Mouse (Mus musculus): ENCODE data around the gene Otud7a. TPM values are rescaled to one million over a fixed set of nuclear protein-coding genes. Genes with fewer than 3 reads are reported as not detected.

Gene Otud7a
- total RNA-seq (2021) = 10 to 100 TPM; 68.3 to 74.7 TPM

DNA sequence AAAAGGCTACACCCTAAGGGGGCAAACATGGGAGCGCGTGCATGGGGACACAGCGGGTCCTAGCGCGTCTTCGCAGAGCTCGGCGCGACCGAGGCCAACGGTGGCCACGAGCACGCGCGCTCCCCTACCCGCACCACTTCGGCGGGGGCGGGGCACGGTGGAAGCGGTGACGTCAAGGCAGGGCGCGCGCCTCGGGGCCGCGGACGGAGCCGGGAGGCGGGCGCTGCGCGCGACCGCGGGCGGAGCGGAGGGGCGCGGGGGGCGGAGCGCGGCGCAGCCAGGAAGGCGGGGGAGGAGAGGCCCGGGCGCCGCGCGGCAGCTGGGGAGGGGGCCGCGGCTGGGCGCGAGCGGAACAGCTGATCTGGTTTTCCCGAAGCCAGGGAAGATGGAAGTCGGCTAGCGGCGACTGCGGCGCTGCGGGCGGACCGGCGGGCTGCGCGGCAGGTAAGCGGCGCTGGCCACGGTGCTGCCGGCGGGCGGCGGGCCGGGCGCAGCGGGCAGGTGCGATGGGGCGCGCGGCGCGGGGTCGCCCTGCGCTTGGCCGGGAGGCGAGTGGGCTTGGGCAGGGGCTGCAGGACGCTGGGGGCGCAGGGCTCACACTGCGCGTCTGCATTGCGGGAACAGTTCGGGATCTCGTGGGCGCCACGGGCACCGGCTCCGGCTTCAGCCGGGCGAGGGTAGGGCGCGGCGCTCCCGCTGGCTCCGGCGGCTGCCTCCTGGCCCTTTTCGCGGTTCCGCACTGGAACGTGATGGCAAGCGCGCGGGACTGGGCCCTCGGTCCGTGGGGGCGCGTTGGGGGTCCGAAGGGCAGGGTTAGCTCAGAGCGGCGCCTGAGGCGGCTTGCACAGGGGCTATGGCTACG lies at the start of gene Otud7a:
Gene Otud7a (plus strand): TSS at position 268 of the 862 bp plus-strand sequence.
- peak; percentile 89 to 93 for DNase-seq (ENCODE audit: extremely low spot score in 1 of 2, low spot score in 1 of 2)

DNA sequence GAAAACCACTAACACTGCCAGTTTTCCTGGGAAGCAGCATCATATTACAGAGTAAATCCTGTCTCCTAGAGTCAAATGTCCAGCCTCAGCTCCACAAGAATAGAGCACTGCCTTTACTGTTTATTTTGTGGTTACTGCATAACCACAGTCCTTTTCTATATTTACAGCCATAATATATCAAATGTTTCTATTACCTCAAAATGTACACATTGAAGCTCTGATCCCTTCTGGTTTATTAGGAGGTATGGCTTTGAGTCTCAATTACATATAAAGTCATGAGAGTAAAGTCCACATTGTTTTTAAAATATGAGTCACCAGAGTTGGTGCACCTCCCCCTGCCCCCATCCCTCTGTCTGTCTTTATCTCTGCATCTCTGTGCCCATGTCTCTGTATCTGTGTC lies 38.6 kb upstream of the Otud7a start:
- DNase-seq (ENCODE audit: extremely low spot score in 1 of 2, low spot score in 1 of 2) = no peak

DNA sequence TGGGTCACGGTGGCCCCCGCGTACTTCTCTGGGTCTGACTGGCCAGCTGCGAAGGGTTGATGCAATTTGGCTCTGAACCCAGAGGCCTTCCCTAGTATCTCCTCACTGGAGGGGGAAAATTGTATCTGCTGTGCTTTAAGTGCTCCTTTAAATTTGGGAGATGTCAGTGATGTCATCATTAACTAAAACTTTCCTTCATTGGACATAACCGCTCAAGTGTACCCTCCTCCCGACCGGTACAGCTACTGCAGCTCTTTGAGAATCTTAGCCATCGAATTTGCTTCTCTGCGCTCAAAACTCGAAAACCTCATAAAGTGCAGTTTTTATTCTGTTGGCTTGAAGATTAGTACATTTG lies 772 bp downstream of the Otud7a start:
- DNase-seq (ENCODE audit: extremely low spot score in 1 of 2, low spot score in 1 of 2) = no peak

- no peak for DNase-seq (ENCODE audit: extremely low spot score in 1 of 2, low spot score in 1 of 2)
Observed at GRCm38 (mm10) chr7:63446951-63447350, 2.4 kb downstream of the Otud7a start.

DNA sequence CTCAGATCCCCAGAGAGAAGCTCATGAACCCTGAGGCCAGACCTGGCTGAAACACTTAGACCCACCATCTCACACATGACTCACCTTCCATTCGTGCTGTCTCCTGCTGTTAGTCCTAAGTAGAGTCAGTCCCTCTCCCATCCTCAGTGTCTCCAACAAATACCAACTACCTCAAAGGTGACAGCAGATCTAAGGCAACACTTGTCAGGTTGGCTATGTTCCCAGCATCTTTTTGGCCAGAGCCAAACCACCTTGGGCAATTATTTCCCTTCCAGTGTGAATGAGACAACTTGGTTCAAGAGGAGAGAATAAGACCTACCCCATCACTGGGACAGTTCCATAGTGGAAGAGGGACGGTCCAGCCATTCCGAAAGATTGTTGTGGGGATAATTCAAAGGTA lies 10.7 kb downstream of the Otud7a start:
- no peak for DNase-seq (ENCODE audit: extremely low spot score in 1 of 2, low spot score in 1 of 2)

- no peak for DNase-seq (ENCODE audit: extremely low spot score in 1 of 2, low spot score in 1 of 2)
Observed at GRCm38 (mm10) chr7:63462234-63462633, 17.7 kb downstream of the Otud7a start.

GRCm38 (mm10) chr7:63462684-63463083 lies 18.1 kb downstream of the Otud7a start:
- no peak for DNase-seq (ENCODE audit: extremely low spot score in 1 of 2, low spot score in 1 of 2)

DNA sequence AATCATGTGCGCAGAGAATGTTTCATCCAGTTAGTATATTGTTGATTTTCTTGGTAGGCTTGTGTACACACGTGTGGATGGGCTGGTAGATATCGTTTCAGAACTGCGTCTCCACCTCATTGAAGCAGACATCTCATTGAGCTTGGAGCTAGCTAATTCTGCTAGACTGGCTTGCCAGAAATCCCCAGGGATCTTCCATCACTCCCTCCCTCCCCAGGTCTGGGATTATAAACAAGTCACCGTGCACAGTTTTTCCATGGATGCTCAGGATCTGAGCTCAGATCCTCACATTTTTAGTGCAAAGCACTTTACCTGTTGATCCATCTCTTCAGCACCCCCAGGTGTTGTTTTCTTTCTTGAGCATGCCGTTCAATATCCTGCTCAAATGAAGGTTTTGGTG lies 22.2 kb downstream of the Otud7a start:
- DNase-seq (ENCODE audit: extremely low spot score in 1 of 2, low spot score in 1 of 2) = no peak

DNA sequence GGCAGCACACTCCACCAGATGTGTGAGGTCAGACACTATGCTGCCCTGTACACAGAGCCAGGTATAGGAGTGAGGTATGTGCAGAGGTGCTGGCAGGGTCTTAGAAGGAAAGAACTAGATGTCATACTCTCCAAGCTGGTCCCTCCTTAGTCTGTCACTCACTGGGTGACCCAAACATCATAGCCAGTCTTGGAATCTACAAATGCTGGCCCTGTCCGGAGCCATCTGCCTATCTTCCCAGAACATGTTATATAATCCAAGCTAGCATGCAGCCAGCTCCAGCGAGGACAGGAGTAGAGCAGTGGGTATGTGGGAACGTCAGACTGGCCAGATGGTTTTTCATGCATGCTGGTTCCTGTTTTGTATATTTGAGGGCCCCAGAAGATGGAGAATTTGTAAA lies 23.7 kb downstream of the Otud7a start:
- no peak for DNase-seq (ENCODE audit: extremely low spot score in 1 of 2, low spot score in 1 of 2)

DNA sequence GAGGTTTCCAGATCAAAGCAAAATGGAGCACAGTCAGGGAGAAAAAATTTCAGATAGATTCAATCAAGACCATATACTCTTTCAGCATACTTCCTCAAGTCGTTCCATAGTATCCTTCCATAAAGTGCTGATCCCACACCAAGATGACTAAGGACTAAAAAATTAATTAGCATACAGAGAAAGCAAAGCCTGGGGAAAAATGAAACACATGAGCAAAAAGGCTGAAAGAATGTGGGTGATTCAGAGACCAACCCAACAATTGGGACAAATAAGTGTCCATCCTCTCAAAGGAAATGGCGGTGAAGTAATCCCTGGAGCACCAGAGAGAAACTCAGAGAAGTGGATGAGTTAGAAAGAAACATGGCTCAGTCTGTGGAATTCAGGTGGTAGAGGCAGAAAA lies 38.5 kb downstream of the Otud7a start:
- DNase-seq (ENCODE audit: extremely low spot score in 1 of 2, low spot score in 1 of 2) = no peak

DNA sequence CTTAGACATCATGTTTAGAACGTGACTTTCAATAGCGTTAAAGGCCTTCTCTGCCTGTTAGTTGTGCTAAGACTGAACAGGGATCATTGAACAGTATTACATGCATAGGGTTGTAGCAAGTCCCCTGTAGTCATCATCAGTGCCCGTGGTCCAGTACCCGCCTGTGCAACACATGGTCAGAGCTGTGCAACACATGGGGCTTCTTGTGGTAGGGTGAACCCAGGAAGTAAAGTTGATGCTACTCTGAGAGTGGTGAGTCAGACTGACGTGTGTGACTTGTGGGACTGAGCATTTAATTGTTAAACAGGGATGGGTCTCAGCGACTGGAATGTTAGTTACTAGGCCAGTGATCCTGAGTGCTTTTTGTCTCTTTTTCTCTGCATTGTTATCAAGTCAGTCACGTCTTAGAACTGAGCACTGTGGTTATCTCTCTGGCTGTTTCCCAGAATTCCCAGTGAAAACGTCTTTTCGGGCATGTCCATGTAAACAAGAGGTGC lies 52.5 kb downstream of the Otud7a start:
- DNase-seq (ENCODE audit: extremely low spot score in 1 of 2, low spot score in 1 of 2) = no peak

DNA sequence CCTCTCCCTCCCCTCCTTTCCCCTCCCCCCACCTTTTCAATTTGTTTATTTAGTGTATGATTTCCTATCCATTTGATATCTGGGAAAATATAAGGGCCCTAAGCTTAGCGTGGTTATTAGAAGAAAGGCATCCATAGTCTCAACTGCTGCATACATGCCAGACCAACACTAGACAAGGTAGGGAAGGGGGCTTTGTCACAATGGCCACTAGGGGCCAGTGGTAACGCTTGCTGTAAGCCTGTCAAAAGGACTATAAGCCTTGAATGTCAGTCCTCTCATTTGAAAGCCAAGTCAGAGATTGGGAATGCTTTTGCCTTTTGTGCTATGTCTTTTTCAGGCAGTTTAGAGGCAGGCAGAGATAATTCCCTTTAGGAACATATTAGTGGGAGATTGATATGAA lies 59.7 kb downstream of the Otud7a start:
- DNase-seq (ENCODE audit: extremely low spot score in 1 of 2, low spot score in 1 of 2) = no peak

DNA sequence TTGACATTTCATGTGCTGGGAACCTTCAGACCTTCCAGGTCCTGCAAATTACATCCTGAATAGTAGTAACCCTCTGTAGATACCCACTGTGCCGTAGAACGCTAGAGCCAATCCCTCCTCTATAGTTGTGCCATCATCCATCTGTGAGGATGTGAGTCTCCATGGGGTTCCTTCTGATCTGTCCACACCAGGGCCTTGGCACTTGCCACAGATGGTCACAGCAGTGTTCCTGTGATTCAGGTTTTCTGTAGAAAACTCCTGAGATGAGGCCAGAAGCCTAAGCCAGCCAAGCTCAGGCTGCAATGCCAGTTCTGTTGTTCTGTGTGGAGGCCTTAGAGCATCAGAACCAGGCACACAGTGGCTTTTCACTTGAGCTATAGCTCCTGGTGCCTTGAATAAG lies 63.5 kb downstream of the Otud7a start:
- DNase-seq (ENCODE audit: extremely low spot score in 1 of 2, low spot score in 1 of 2) = no peak

DNA sequence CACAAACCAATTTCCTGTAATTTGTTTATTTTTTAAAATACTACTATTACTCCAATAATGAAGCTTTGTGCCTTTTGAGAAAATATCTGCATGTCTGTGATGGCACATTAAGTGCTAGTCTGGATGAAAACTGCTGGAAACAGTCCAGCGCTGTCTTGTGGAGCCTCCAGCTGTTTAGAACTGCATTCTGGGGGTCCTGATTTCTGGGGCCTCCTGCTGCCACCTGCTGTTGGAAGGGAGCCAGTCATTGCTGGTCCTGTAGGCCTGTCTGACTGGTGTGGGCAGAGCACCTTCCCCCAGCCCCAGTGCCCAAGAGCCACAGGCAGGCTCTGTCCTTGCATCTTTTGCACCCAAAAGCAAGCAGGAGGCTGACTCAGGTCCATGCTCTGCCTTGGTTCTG lies 65.3 kb downstream of the Otud7a start:
- no peak for DNase-seq (ENCODE audit: extremely low spot score in 1 of 2, low spot score in 1 of 2)

- no peak for DNase-seq (ENCODE audit: extremely low spot score in 1 of 2, low spot score in 1 of 2)
Observed at GRCm38 (mm10) chr7:63511458-63511857, 66.9 kb downstream of the Otud7a start.

DNA sequence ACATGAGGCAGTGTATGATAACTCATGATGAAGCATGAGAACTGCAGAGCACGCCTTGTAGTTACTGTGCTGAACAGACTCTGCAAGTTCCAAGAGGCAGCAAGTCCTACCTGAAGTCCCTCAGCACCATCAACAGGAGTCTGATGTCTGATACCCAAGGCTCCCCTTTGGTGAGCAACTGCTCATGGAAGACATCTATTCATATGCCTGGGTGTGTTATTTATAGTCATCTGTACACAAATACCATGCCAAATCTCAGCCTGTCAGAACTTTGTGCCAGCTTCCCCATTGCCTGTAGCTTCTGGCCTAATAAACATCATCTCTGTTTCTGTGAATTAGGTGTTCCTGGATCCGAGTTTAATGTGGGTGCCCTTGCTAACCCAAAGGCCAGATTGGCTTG lies 68.0 kb downstream of the Otud7a start:
- no peak for DNase-seq (ENCODE audit: extremely low spot score in 1 of 2, low spot score in 1 of 2)

DNA sequence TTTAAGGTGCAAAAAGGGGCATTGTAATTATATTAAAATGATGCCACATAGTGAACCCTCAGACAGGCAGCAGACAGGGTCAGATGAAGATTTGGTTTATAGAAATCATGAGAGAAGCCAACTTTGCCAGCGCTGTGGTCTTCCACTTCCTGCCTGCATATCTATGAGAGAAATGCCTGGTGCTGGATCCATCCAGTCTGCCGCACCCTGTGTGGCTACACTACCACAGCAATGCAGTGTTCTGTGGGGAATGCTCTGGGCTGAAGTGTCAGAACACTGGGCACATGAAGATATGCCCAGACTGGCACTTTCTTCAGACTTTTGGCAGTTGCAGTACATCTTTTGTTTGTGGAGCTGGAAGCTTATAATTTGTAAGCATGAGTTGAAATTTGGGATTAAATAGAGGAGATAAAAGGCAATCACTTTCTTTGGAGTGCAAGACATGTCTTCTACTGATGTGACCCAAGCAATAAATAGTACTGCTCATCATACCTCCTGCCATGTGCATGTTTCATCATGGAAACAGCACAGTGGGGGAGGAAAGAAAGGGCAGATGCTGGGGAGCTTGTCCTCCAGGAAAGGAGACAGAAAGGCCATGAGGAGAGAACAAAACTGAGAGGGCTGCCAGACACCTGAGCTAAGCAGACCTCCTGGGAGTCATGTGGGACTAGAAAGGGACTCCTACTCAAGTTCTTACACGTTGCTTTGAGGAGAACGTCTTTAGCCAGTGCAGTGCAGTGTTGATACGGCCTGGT lies 71.8 kb downstream of the Otud7a start:
- DNase-seq (ENCODE audit: extremely low spot score in 1 of 2, low spot score in 1 of 2) = no peak

GRCm38 (mm10) chr7:63520299-63520698 lies 75.7 kb downstream of the Otud7a start:
- DNase-seq (ENCODE audit: extremely low spot score in 1 of 2, low spot score in 1 of 2) = no peak

GRCm38 (mm10) chr7:63522403-63522802 lies 77.9 kb downstream of the Otud7a start:
- no peak for DNase-seq (ENCODE audit: extremely low spot score in 1 of 2, low spot score in 1 of 2)

DNA sequence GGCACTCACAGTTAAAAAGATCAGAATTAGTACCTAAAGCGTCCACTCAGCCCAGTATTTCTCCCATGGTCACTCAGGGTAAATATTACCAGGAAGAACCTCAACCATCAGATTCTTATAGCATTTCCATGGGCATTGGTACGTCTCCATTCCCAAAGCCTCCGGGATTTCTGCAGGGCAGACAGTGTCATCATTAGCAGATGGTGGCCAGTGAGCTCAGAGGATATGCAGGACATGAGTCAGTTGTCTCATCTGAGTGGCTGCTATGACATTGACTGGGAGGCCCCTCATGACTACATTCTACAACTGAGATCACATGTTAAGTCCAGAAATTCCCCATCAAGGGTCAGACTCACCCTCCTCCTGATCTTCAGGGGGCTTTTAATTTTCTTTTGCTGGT lies 78.5 kb downstream of the Otud7a start:
- no peak for DNase-seq (ENCODE audit: extremely low spot score in 1 of 2, low spot score in 1 of 2)

DNA sequence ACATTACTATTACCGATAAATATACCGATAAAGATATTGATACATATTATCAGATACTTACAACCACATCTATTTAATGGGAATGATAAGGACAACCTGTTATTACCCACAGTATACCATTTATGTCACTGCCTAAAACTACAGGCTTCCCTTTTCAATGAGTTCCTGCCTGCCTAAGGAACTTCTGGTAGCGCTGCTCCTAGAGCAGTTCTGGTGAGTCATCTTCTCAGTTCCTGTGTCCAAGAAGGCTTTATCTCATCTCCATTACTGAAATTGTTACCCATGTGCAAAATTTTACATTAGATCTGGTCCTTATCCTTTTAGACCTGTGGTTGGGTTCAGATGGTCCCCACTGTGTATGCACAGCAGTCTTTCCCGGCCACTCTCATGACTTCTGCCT lies 95.7 kb downstream of the Otud7a start:
- no peak for DNase-seq (ENCODE audit: extremely low spot score in 1 of 2, low spot score in 1 of 2)

DNA sequence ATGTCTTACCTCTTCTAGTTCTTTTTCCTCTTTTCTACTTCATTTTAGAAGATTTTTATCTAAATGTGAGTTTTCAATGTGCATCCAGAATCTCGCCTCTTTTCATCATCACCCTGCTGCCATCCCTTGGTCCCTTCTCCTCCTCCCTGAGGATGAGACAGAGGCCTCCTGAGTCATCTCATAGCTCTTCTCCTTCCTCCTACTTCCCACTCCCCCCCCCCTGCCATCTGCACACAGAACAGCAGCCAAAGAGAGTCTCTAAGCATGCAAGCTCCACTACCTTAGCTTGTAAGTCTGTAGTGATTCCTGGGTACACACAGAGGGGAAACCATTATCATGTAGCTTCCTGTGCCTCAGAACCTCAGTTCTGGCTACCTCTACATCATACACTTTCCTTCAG lies 109.9 kb downstream of the Otud7a start:
- no peak for DNase-seq (ENCODE audit: extremely low spot score in 1 of 2, low spot score in 1 of 2)
